Mouse (Mus musculus) hindbrain, embryonic 11.5 days (tissue): ENCODE results near the gene Ublcp1. TPM values are rescaled to one million over a fixed set of nuclear protein-coding genes. Genes with fewer than 3 reads are reported as not detected.

Experiments
- ATAC-seq: fragments of 200-750 bp; cut with Nextera tagmentation; 2 replicates; pipeline ENCODE4 v1.8.0; 2017; ENCODE audit warnings: mild to moderate bottlenecking, moderate TSS enrichment, moderate library complexity; ENCODE audit not compliant: low FRiP score
- DNase-seq: peaks from one replicate; pipeline ENCODE4 v3.0.0-alpha.2; 2015; ENCODE audit warnings: low spot score
- H3K27ac ChIP-seq: fragments of 300-500 bp; sonication (generic); 2 replicates; pipeline ENCODE4 v1.5.1; 2014; ENCODE audit warnings: mild to moderate bottlenecking, low read depth, low read length
- H3K27me3 ChIP-seq: fragments of 300-500 bp; sonication (generic); 2 replicates; pipeline ENCODE4 v1.6.1; 2014; ENCODE audit warnings: mild to moderate bottlenecking, low read length, moderate library complexity, mixed read lengths; ENCODE audit not compliant: control insufficient read depth, insufficient read depth
- H3K36me3 ChIP-seq: fragments of 300-500 bp; sonication (generic); 2 replicates; pipeline ENCODE4 v1.6.1; 2014; ENCODE audit warnings: mild to moderate bottlenecking, low read length, moderate library complexity, mixed read lengths; ENCODE audit not compliant: control insufficient read depth, insufficient read depth
- H3K4me1 ChIP-seq: fragments of 300-500 bp; sonication (generic); replicated peaks from 2 replicates; pipeline ENCODE4 v1.6.1; 2014; ENCODE audit warnings: low read length, mixed read lengths; ENCODE audit not compliant: control insufficient read depth, insufficient read depth
- H3K4me2 ChIP-seq: fragments of 300-500 bp; sonication (generic); replicated peaks from 2 replicates; pipeline ENCODE4 v1.6.1; 2014; ENCODE audit warnings: mild to moderate bottlenecking, low read depth, low read length
- H3K4me3 ChIP-seq: fragments of 300-500 bp; sonication (generic); 2 replicates; pipeline ENCODE4 v1.5.1; 2014; ENCODE audit warnings: low read depth, low read length
- H3K9ac ChIP-seq: fragments of 300-500 bp; sonication (generic); 2 replicates; pipeline ENCODE4 v1.6.1; 2014; ENCODE audit warnings: low read depth, low read length
- H3K9me3 ChIP-seq: fragments of 300-500 bp; sonication (generic); 2 replicates; pipeline ENCODE4 v1.6.1; 2016; ENCODE audit warnings: low read length; ENCODE audit not compliant: control insufficient read depth
- WGBS: fragments of 180-500 bp; shearing (Covaris S2); extraction: QIAGEN DNeasy Blood & Tissue Kit; methylation state at CpG from one replicate; pipeline ENCODE4 v1.1.7; 2014; 5-methylcytosine and 5-hydroxymethylcytosine counted together
- polyA plus RNA-seq: library from polyadenylated mRNA; unstranded; fragments of >200 nt; fragmentation: Nextera tagmentation; extraction: Ambion mirVana; gene quantifications from 2 replicates; pipeline ENCODE4 v1.2.1, GENCODE M21; 2014

The Ublcp1 gene
- polyA plus RNA-seq, 1 experiment from 2014 or later: 78.9 TPM

GRCm38 (mm10) chr11:44512044-44513025 is 42.0 kb upstream of the Ublcp1 start:
- Histone ChIP-seq H3K36me3 (no peaks in the 10 kb centered on the region), H3K9ac (no peak overlapping the region), H3K9me3 (no peaks in the 10 kb centered on the region), H3K4me3 (no peak overlapping the region), H3K4me2 (no peak overlapping the region), H3K4me1 (no peaks in the 10 kb centered on the region), H3K27me3 (no peaks in the 10 kb centered on the region), H3K27ac (no peak overlapping the region)
- DNase-seq (no peak), ATAC-seq (no peak)
- 83% methylated on average over 14 of the region's 14 CpGs for whole genome bisulfite sequencing

DNA sequence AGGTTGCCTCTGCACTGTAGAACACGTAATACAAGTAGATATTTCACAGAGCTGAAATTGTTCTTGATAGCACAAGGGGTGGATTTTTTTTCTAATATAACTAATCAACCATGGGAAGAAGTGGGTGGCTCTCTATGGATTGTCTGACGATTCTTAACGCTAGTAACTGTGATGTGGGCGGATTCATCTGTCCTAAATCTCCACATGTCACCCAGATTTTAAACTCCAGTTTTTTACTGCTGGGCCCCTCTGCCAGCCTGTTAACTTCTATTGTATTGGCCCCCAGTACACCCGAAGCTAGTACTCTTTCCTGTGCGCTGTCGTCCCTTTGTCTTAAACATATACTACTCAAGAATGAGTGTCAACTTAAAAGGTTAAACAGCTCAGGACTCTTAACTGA is 40.1 kb upstream of the Ublcp1 start:
- Histone ChIP-seq H3K4me1 (no peaks in the 10 kb centered on the region), H3K9me3 (no peaks in the 10 kb centered on the region), H3K4me2 (no peak overlapping the region), H3K27ac (no peak overlapping the region), H3K27me3 (no peaks in the 10 kb centered on the region), H3K9ac (no peak overlapping the region), H3K4me3 (no peak overlapping the region), H3K36me3 (no peaks in the 10 kb centered on the region)
- 85% methylated on average over 7 of the region's 7 CpGs for WGBS
- no peak for DNase-seq
- no peak for ATAC-seq

GRCm38 (mm10) chr11:44509906-44510305 is 39.6 kb upstream of the Ublcp1 start:
- ATAC-seq (no peak), DNase-seq (no peak)
- Histone ChIP-seq H3K27me3 (no peaks in the 10 kb centered on the region), H3K4me1 (no peaks in the 10 kb centered on the region), H3K27ac (no peak overlapping the region), H3K4me3 (no peak overlapping the region), H3K36me3 (no peaks in the 10 kb centered on the region), H3K4me2 (no peak overlapping the region), H3K9ac (no peak overlapping the region), H3K9me3 (no peaks in the 10 kb centered on the region)
- 81% methylated on average over 2 of the region's 2 CpGs for WGBS

GRCm38 (mm10) chr11:44508876-44509275 is 38.6 kb upstream of the Ublcp1 start:
- no peak overlapping the region for H3K27ac ChIP-seq
- no peak overlapping the region for H3K4me3 ChIP-seq
- no peak for ATAC-seq
- no peaks in the 10 kb centered on the region for H3K9me3 ChIP-seq
- DNase-seq: no peak
- no peaks in the 10 kb centered on the region for H3K27me3 ChIP-seq
- H3K36me3 ChIP-seq: no peaks in the 10 kb centered on the region
- no peaks in the 10 kb centered on the region for H3K4me1 ChIP-seq
- H3K4me2 ChIP-seq: no peak overlapping the region
- WGBS: 73% methylated on average over 4 of the region's 4 CpGs
- H3K9ac ChIP-seq: no peak overlapping the region

DNA sequence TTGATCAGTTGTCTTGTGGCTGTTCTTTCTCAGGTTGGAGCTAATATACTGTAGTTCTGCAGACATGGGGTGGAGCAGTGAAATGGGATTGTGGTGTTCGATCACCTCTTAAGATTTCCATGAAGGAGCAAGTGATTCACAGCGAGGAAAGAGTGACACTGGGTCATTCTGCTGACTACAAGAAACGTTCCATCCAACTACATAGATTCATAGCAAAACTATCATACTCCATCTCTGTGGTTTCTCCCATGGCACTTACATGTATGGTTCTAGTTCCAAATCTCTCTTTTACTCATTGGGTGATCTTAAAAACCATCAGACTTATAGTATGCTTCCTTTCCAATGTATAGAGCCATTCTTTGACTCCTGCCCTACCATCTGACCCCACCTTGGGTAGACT is 34.5 kb upstream of the Ublcp1 start:
- WGBS: 84% methylated on average over 3 of the region's 3 CpGs
- no peak for DNase-seq
- Histone ChIP-seq H3K27ac (no peak overlapping the region), H3K36me3 (no peaks in the 10 kb centered on the region), H3K9ac (no peak overlapping the region), H3K4me1 (no peaks in the 10 kb centered on the region), H3K4me2 (no peak overlapping the region), H3K4me3 (no peak overlapping the region), H3K9me3 (no peaks in the 10 kb centered on the region), H3K27me3 (no peaks in the 10 kb centered on the region)
- no peak for ATAC-seq

DNA sequence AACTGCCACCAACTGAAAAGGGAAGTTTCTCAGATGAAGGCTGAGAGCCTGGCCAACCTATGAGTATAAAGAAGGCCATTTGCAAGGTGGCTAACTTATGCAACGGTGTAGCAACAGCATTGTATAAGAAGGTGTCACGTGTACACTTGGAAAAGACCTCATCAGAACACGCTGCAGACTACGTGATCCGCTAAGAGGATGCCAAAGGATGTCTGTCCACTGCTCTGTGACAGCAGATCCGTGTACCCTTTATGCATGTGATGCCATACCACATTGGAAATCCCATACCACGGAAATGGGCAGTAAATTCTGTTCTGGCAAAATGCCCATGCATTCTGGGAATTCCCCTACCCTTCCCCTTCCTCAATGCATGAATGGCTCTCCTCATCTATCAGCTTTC is 33.8 kb upstream of the Ublcp1 start:
- no peaks in the 10 kb centered on the region for H3K4me1 ChIP-seq
- 89% methylated on average over 7 of the region's 7 CpGs for WGBS

DNA sequence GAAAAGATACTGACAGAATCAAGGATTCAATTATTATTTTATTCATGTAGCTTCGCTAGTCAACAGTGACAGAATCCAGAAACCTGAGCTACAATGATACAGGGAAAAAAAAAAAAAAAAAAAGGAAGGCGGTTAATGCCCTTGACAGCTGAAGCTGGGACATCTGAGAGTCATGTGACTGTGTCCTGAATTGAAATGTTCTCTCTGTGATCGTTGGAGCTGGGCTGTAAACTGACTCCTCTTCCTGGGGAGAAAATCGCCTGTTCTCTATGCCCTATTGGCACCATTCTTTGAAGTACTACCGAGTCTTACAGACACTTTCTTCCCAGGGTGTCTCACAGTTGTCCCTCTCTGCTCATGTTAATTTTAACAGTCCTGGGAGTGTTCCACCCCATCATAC is 32.6 kb upstream of the Ublcp1 start:
- 51% methylated on average over 5 of the region's 5 CpGs for WGBS
- Histone ChIP-seq H3K9ac (no peak overlapping the region), H3K9me3 (no peaks in the 10 kb centered on the region), H3K4me1 (no peaks in the 10 kb centered on the region), H3K4me3 (no peak overlapping the region), H3K4me2 (no peak overlapping the region), H3K36me3 (no peaks in the 10 kb centered on the region), H3K27me3 (no peaks in the 10 kb centered on the region), H3K27ac (no peak overlapping the region)
- DNase-seq: no peak
- ATAC-seq: no peak

More for the DNA sequence above, 33.8 kb upstream of the Ublcp1 start:
- no peaks in the 10 kb centered on the region for H3K27me3 ChIP-seq
- ATAC-seq (no peak), DNase-seq (no peak)
- no peak overlapping the region for H3K4me2 ChIP-seq
- H3K27ac ChIP-seq: no peak overlapping the region
- no peaks in the 10 kb centered on the region for H3K36me3 ChIP-seq
- no peak overlapping the region for H3K9ac ChIP-seq
- H3K9me3 ChIP-seq: no peaks in the 10 kb centered on the region
- no peak overlapping the region for H3K4me3 ChIP-seq

- Histone ChIP-seq H3K27ac (no peak overlapping the region), H3K4me1 (no peaks in the 10 kb centered on the region), H3K4me3 (no peak overlapping the region), H3K36me3 (no peaks in the 10 kb centered on the region), H3K27me3 (no peaks in the 10 kb centered on the region), H3K9me3 (no peaks in the 10 kb centered on the region), H3K4me2 (no peak overlapping the region), H3K9ac (no peak overlapping the region)
- ATAC-seq (no peak), DNase-seq (no peak)
- 96% methylated on average over 2 of the region's 2 CpGs for WGBS
Measured at GRCm38 (mm10) chr11:44501477-44501876, 31.2 kb upstream of the Ublcp1 start.

GRCm38 (mm10) chr11:44500966-44501365 is 30.7 kb upstream of the Ublcp1 start:
- WGBS: 83% methylated on average over 7 of the region's 7 CpGs
- H3K36me3 ChIP-seq: no peaks in the 10 kb centered on the region
- no peak overlapping the region for H3K27ac ChIP-seq
- ATAC-seq (no peak), DNase-seq (no peak)
- no peak overlapping the region for H3K4me3 ChIP-seq
- no peaks in the 10 kb centered on the region for H3K27me3 ChIP-seq
- no peak overlapping the region for H3K4me2 ChIP-seq
- no peaks in the 10 kb centered on the region for H3K9me3 ChIP-seq
- H3K4me1 ChIP-seq: no peaks in the 10 kb centered on the region
- H3K9ac ChIP-seq: no peak overlapping the region
